Mouse (Mus musculus) bone marrow macrophage, adult 2 months (primary cell): ENCODE results near the gene Commd1.
A peak's percentile ranks its signal among the peaks of the same experiment; 100 is the strongest.

Source experiments
- CTCF ChIP-seq: IDR thresholded peaks from 2 replicates; pipeline ENCODE4 v1.5.1; 2012; ENCODE audit warnings: low read depth, mild to moderate bottlenecking, low read length, moderate library complexity
- POLR2A ChIP-seq: IDR thresholded peaks from 2 replicates; pipeline ENCODE4 v1.6.1; 2012; ENCODE audit warnings: mild to moderate bottlenecking, low read depth, low read length, borderline replicate concordance

GRCm38 (mm10) chr11:22956830-22957229, 25.4 kb downstream of the Commd1 start:
- TF ChIP-seq CTCF (peak; percentile 44), POLR2A (no peak)
